Mouse (Mus musculus): ENCODE data around the gene Oxtr. TPM values are rescaled to one million over a fixed set of nuclear protein-coding genes. Genes with fewer than 3 reads are reported as not detected.

Oxtr gene
- polyA plus RNA-seq, 1 experiment from 2014 or later, result 2.4 TPM

Other genes starting within 250 kb of the Oxtr start
- gene Lmcd1, start 216.2 kb downstream of the Oxtr start, polyA plus RNA-seq (2015; fragmentation: Nextera tagmentation; extraction: Ambion mirVana), result 10.3 and 13.4 TPM in 2 replicates
- 0.19 and 0.39 TPM in 2 replicates for gene Ssu2, start 101.9 kb downstream of the Oxtr start, polyA plus RNA-seq (2015; fragmentation: Nextera tagmentation; extraction: Ambion mirVana)
- 2.3 TPM in 1 of 2 replicates, not detected in the other for gene Cav3, start 30.4 kb downstream of the Oxtr start, polyA plus RNA-seq (2015; fragmentation: Nextera tagmentation; extraction: Ambion mirVana)
- gene Rad18, start 206.7 kb upstream of the Oxtr start, polyA plus RNA-seq (2015; fragmentation: Nextera tagmentation; extraction: Ambion mirVana), result 14.4 TPM in 2 replicates